Mouse (Mus musculus) urinary bladder, adult 18-20 months (tissue): ENCODE data around the gene Tpx2.

Source experiments
- DNase-seq, 2 experiments: peaks; one replicate each; pipeline ENCODE4 v3.0.0; 2022; ENCODE audit warnings: low spot score in 2 of 2, mixed read lengths in 2 of 2

Gene Tpx2

DNA sequence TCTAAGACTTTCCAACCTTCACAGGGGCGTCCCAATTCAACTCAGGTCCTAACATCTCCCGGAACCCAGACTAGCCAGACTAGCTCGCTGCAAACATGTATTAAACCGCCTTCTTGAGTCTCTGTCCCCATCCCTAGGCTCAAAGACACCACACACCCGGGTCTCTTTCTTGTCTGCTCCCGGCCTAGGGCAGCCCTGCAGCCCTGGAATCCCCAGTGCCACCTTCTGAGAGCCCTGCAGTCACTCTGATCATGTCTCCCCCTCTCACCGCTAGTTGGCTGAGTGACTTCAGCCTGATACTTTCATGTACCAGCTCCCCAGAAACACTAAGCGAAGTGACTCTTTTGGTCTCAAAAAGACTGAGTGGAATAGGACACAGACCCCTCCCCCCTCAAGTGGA is 95.8 kb downstream of the Tpx2 start:
- no peak for DNase-seq

DNA sequence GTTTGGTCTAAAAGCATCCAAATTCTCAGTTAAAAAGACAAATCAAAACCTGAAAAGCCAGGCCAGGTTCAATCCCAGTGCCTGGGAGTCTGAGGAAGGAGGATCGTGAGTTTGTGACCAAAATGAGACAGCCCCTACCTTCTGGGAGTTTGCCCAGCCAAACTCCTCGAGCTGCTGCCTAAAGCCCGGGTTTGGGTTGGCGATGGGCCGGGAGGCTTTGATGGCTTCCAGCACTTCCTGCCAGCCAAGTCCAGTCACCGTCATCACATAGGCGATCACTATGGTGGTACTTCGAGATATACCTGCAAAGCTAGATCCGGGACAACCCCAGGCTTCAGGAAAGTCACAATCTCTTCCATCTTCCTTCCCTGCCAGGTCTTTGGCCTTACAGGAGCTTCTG is 96.2 kb downstream of the Tpx2 start:
- DNase-seq = no peak
